Mouse (Mus musculus) right cerebral cortex, adult 18-20 months (tissue): ENCODE measurements around the gene R3hdm4.
"Not testable (repeated sequence)": the region's sequence is repeated elsewhere in the genome, so short reads cannot be mapped to it uniquely, and the experiment has no call there.

Experiments
- DNase-seq: peaks from one replicate; pipeline ENCODE4 v3.0.0; 2022; ENCODE audit warnings: mixed read lengths

The R3hdm4 gene

GRCm38 (mm10) chr10:79920958-79921535 lies at the start of gene R3hdm4:
TSS of gene R3hdm4 (minus strand) at chr10:79921208.
- DNase-seq: no peak

GRCm38 (mm10) chr10:79970415-79971182 lies 49.6 kb upstream of the R3hdm4 start, which contains the start of gene Grin3b:
TSS of gene Grin3b (plus strand) at chr10:79970715.
- DNase-seq: no peak

- DNase-seq: no peak
These were observed 48.1 kb upstream of the R3hdm4 start for GRCm38 (mm10) chr10:79969124-79969568.

- DNase-seq: no peak
These were observed 47.2 kb upstream of the R3hdm4 start for GRCm38 (mm10) chr10:79968181-79968580.

GRCm38 (mm10) chr10:79966886-79967400 lies 45.9 kb upstream of the R3hdm4 start:
- no peak for DNase-seq

GRCm38 (mm10) chr10:79965325-79965724 lies 44.3 kb upstream of the R3hdm4 start:
- no peak for DNase-seq

- no peak for DNase-seq
These were observed 43.7 kb upstream of the R3hdm4 start for GRCm38 (mm10) chr10:79964727-79965126.

GRCm38 (mm10) chr10:79960671-79961294 lies 39.8 kb upstream of the R3hdm4 start:
- DNase-seq: no peak

- DNase-seq: peak; percentile 99
These were observed 39.0 kb upstream of the R3hdm4 start, which contains the start of gene Wdr18 for GRCm38 (mm10) chr10:79959847-79960601. TSS of gene Wdr18 (plus strand) at chr10:79960152.

- not testable (repeated sequence) for DNase-seq
These were observed 38.4 kb upstream of the R3hdm4 start for GRCm38 (mm10) chr10:79959412-79959811.

- DNase-seq: peak; percentile 68
These were observed 37.3 kb upstream of the R3hdm4 start for GRCm38 (mm10) chr10:79958140-79958816.

- no peak for DNase-seq
These were observed 35.7 kb upstream of the R3hdm4 start for GRCm38 (mm10) chr10:79956643-79957154.

GRCm38 (mm10) chr10:79955691-79956090 lies 34.7 kb upstream of the R3hdm4 start:
- DNase-seq: no peak

- no peak for DNase-seq
These were observed 32.9 kb upstream of the R3hdm4 start for GRCm38 (mm10) chr10:79953946-79954345.

- DNase-seq: no peak
These were observed 29.7 kb upstream of the R3hdm4 start for GRCm38 (mm10) chr10:79950661-79951060.

GRCm38 (mm10) chr10:79949873-79950272 lies 28.9 kb upstream of the R3hdm4 start:
- DNase-seq: no peak

GRCm38 (mm10) chr10:79947502-79947901 lies 26.5 kb upstream of the R3hdm4 start:
- no peak for DNase-seq

GRCm38 (mm10) chr10:79946752-79947322 lies 25.8 kb upstream of the R3hdm4 start:
- no peak for DNase-seq

GRCm38 (mm10) chr10:79945507-79946234 lies 24.7 kb upstream of the R3hdm4 start:
- DNase-seq: no peak

- DNase-seq: no peak
These were observed 22.5 kb upstream of the R3hdm4 start for GRCm38 (mm10) chr10:79943471-79943901.

- DNase-seq: no peak
These were observed 22.0 kb upstream of the R3hdm4 start for GRCm38 (mm10) chr10:79942988-79943387.
